Comparison of ENCODE assay signal across 11 mouse cellular contexts in the genomic region with DNA sequence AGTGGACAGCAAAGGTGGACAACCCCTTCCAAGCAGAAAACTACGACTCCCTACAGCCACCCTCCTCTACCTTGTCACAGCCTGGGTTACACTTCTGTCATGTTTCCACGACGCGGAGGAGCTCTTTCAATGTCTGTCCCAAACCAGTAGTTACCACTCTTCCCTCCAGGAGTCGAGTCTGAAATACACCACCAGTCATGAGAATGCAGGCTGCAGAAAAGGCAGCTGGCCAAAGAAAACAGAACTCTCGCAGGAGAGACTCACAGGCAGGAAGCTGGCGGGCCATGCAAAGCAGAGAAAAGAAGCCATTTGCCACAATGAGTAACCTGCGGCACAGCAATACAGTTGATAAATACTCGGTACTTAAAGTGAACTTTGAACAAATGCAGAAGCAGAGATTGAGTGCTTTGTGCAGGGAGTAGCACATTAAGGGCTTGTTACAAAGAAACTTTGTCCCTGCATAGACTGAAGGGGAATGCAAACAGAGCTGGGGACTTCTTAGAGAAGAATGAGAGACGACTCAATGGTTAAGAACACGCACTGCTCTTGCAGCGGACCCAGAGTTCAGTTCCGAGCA. TPM values are rescaled to one million over a fixed set of nuclear protein-coding genes. Genes with fewer than 3 reads are reported as not detected.
DNase-seq lines count a peak whose midpoint lies in the region.
"Had no signal": no experiment of that assay in that cellular context is flagged by ENCODE, and none has a peak within 500 bp of the region (broad histone marks: within the 10 kb centered on the region; RNA-seq: fewer than 3 reads in every experiment).

No protein-coding gene starts in this region.

- DNase-seq in layer of hippocampus, postnatal 10 days (ENCODE audit: low spot score in 2 of 2): peak; percentile 14 to 20
- no peak for DNase-seq in layer of hippocampus, adult 8-10 months (ENCODE audit: low spot score in 2 of 2)
- peak; percentile 32 for DNase-seq in heart, adult 8-10 months (ENCODE audit: low spot score)
- peak; percentile 61 for DNase-seq in kidney, adult 11 months
- DNase-seq in lung, postnatal 14 days: peak; percentile 17
- DNase-seq in B cell, adult 2 months: no peak
- DNase-seq in left cerebral cortex, postnatal 36 days (ENCODE audit: low spot score in 2 of 2): no peak
- DNase-seq in left cerebral cortex, postnatal 14 days (ENCODE audit: low spot score in 2 of 2): no peak
- DNase-seq: cerebellum, adult 9-10 months had no signal

- intact Hi-C loops in left cerebral cortex, postnatal 36 days (cut with DNase I): no loop called here
- intact Hi-C loops in left cerebral cortex, postnatal 14 days (cut with DNase I): no loop called here

RNA-seq across cellular contexts. Expression of a gene that starts 30.2 kb away (rescaled TPM):
- total RNA-seq in layer of hippocampus, postnatal 10 days (2021): 10 to 100 TPM; 20.6 to 27.4 TPM
- total RNA-seq in layer of hippocampus, adult 8-10 months (2022): 1 to 10 TPM; 1.4 to 2.3 (median 2.1) TPM
- under 1 TPM; 0.09 to 0.28 (median 0.18) TPM for total RNA-seq in heart, adult 8-10 months (2022)
- 1 to 10 TPM; 1.3 to 1.6 TPM for total RNA-seq in left cerebral cortex, postnatal 36 days (2021)
- 1 to 10 TPM; 3.3 to 4.2 TPM for total RNA-seq in left cerebral cortex, postnatal 14 days (2021)
- total RNA-seq: liver, adult 2 months; MEL had no signal

Comparison
In these comparisons a context has a peak if more than half of its experiments do, and no peak if none do; other contexts are left out.
1. DNase-seq: peak in layer of hippocampus, postnatal 10 days (2 of 2), heart, adult 8-10 months (single experiment), kidney, adult 11 months (single experiment) and lung, postnatal 14 days (single experiment); none in layer of hippocampus, adult 8-10 months (0 of 2), B cell, adult 2 months (0 of 2), left cerebral cortex, postnatal 36 days (0 of 2) and left cerebral cortex, postnatal 14 days (0 of 2).
2. RNA of a gene that starts 30.2 kb away (total RNA-seq): 20.6 to 27.4 TPM in layer of hippocampus, postnatal 10 days; 3.3 to 4.2 TPM in left cerebral cortex, postnatal 14 days, 1.4 to 2.3 TPM in layer of hippocampus, adult 8-10 months, 1.3 to 1.6 TPM in left cerebral cortex, postnatal 36 days and 0.09 to 0.28 TPM in heart, adult 8-10 months; every median in the first group is over 4 times any median in the second.